Mouse (Mus musculus): ENCODE data around the gene Vmn1r91. TPM values are rescaled to one million over a fixed set of nuclear protein-coding genes. Genes with fewer than 3 reads are reported as not detected.

Gene Vmn1r91
- polyA plus RNA-seq (2012; rRNA removed) = not detected in 2 replicates

GRCm38 (mm10) chr7:20099380-20099779 is at the start of gene Vmn1r91:
Vmn1r91 (plus strand) TSS chr7:20099680.

GRCm38 (mm10) chr7:20122479-20122878 is 23.0 kb downstream of the Vmn1r91 start, which contains the start of gene Gm16442:
Gm16442 (minus strand) TSS chr7:20122579.

GRCm38 (mm10) chr7:20138988-20139387 is 39.5 kb downstream of the Vmn1r91 start, which contains the start of gene Vmn1r93:
Vmn1r93 (minus strand) TSS chr7:20139088.

Other genes starting within 250 kb of the Vmn1r91 start
- gene Gm19345, start 247.7 kb upstream of the Vmn1r91 start, polyA plus RNA-seq (2012; rRNA removed) = 0.53 TPM in 1 of 2 replicates, not detected in the other
- gene Ceacam16, start 238.4 kb upstream of the Vmn1r91 start, polyA plus RNA-seq (2012; rRNA removed) = 0.26 and 0.29 TPM in 2 replicates
- 2.5 and 3.0 TPM in 2 replicates for gene Ceacam19, start 211.7 kb upstream of the Vmn1r91 start, polyA plus RNA-seq (2012; rRNA removed)
- gene Pvr, start 178.5 kb upstream of the Vmn1r91 start, polyA plus RNA-seq (2012; rRNA removed) = 2.3 and 3.4 TPM in 2 replicates
- 11.7 and 16.6 TPM in 2 replicates for gene Igsf23, start 148.9 kb upstream of the Vmn1r91 start, polyA plus RNA-seq (2012; rRNA removed)
- 0.06 TPM in 1 of 2 replicates, not detected in the other for gene Ceacam20, start 134.3 kb upstream of the Vmn1r91 start, polyA plus RNA-seq (2012; rRNA removed)
- gene Nlrp9b, start 108.2 kb upstream of the Vmn1r91 start, polyA plus RNA-seq (2012; rRNA removed) = not detected in 2 replicates
- gene Gm16442, start 22.9 kb downstream of the Vmn1r91 start, polyA plus RNA-seq (2012; rRNA removed) = not detected in 2 replicates
- not detected in 2 replicates for gene Vmn1r93, start 39.4 kb downstream of the Vmn1r91 start, polyA plus RNA-seq (2012; rRNA removed)
- gene Vmn1r94, start 68.7 kb downstream of the Vmn1r91 start, polyA plus RNA-seq (2012; rRNA removed) = not detected in 2 replicates
- gene Vmn1r95, start 94.0 kb downstream of the Vmn1r91 start, polyA plus RNA-seq (2012; rRNA removed) = not detected in 2 replicates
- gene Gm6164, start 105.9 kb downstream of the Vmn1r91 start, polyA plus RNA-seq (2012; rRNA removed) = not detected in 2 replicates
- not detected in 2 replicates for gene Gm4498, start 134.1 kb downstream of the Vmn1r91 start, polyA plus RNA-seq (2012; rRNA removed)
- not detected in 2 replicates for gene Gm5890, start 163.2 kb downstream of the Vmn1r91 start, polyA plus RNA-seq (2012; rRNA removed)
- gene Gm4133, start 234.4 kb downstream of the Vmn1r91 start, polyA plus RNA-seq (2012; rRNA removed) = not detected in 2 replicates

Data from stomach, adult 2 months (tissue).